Mouse (Mus musculus) limb, embryonic 14.5 days (tissue): ENCODE results near the gene Ube3b. TPM values are rescaled to one million over a fixed set of nuclear protein-coding genes. Genes with fewer than 3 reads are reported as not detected.
A peak's percentile ranks its signal among the peaks of the same experiment; 100 is the strongest.

Source experiments
- ATAC-seq: fragments of 200-750 bp; cut with Nextera tagmentation; 2 replicates; pipeline ENCODE4 v1.8.0; 2017; ENCODE audit warnings: low read depth, moderate number of reproducible peaks, moderate TSS enrichment; ENCODE audit not compliant: low FRiP score
- DNase-seq: peaks from one replicate; pipeline ENCODE4 v3.0.0-alpha.2; 2015; ENCODE audit warnings: low spot score
- H3K27ac ChIP-seq: fragments of 300-500 bp; sonication (generic); replicated peaks from 2 replicates; pipeline ENCODE4 v1.5.1; 2014; ENCODE audit warnings: low read depth, mild to moderate bottlenecking, low read length, moderate library complexity, mixed read lengths
- H3K27me3 ChIP-seq: fragments of 300-500 bp; sonication (generic); 2 replicates; pipeline ENCODE4 v1.6.1; 2014; ENCODE audit warnings: low read length, mixed read lengths; ENCODE audit not compliant: control insufficient read depth, insufficient read depth
- H3K36me3 ChIP-seq: fragments of 300-500 bp; sonication (generic); 2 replicates; pipeline ENCODE4 v1.6.1; 2014; ENCODE audit warnings: mild to moderate bottlenecking, low read length, moderate library complexity, mixed read lengths; ENCODE audit not compliant: control insufficient read depth, insufficient read depth
- H3K4me1 ChIP-seq: fragments of 300-500 bp; sonication (generic); 2 replicates; pipeline ENCODE4 v1.6.1; 2014; ENCODE audit warnings: antibody characterized with exemption, low read length, mixed read lengths; ENCODE audit not compliant: control insufficient read depth, insufficient read depth
- H3K4me2 ChIP-seq: fragments of 300-500 bp; sonication (generic); replicated peaks from 2 replicates; pipeline ENCODE4 v1.6.1; 2014; ENCODE audit warnings: low read depth, mild to moderate bottlenecking, low read length, moderate library complexity; ENCODE audit not compliant: severe bottlenecking
- H3K4me3 ChIP-seq: fragments of 300-500 bp; sonication (generic); replicated peaks from 2 replicates; pipeline ENCODE4 v1.5.1; 2014; ENCODE audit warnings: low read length
- H3K9ac ChIP-seq: fragments of 300-500 bp; sonication (generic); 2 replicates; pipeline ENCODE4 v1.6.1; 2014; ENCODE audit warnings: mild to moderate bottlenecking, low read depth, low read length, moderate library complexity; ENCODE audit not compliant: severe bottlenecking
- H3K9me3 ChIP-seq: fragments of 300-500 bp; sonication (generic); 2 replicates; pipeline ENCODE4 v1.6.1; 2016; ENCODE audit warnings: low read length; ENCODE audit not compliant: control insufficient read depth
- POLR2A ChIP-seq: fragments of 200-500 bp; IDR thresholded peaks from 2 replicates; pipeline ENCODE4 v1.8.0; 2012; ENCODE audit warnings: inconsistent platforms, mild to moderate bottlenecking, moderate library complexity, borderline replicate concordance; ENCODE audit not compliant: insufficient read depth, insufficient read length; ENCODE audit errors: extremely low read depth
- WGBS: fragments of 180-500 bp; shearing (Covaris S2); extraction: QIAGEN DNeasy Blood & Tissue Kit; methylation state at CpG from one replicate; pipeline ENCODE4 v1.1.7; 2014; 5-methylcytosine and 5-hydroxymethylcytosine counted together
- polyA plus RNA-seq, 2 experiments: library from polyadenylated mRNA; depleted of rRNA in 1 of 2; stranded (reverse) in 1 of 2; unstranded in 1 of 2; fragments of >200 nt; fragmentation: Nextera tagmentation in 1 of 2; extraction: Ambion mirVana in 1 of 2; gene quantifications; 2 replicates each; pipeline versions ENCODE4 v1.2.1 to v1.2.3; 2012 to 2014

The Ube3b gene
- polyA plus RNA-seq, 2 experiments: 51.2 to 57.6 TPM

DNA sequence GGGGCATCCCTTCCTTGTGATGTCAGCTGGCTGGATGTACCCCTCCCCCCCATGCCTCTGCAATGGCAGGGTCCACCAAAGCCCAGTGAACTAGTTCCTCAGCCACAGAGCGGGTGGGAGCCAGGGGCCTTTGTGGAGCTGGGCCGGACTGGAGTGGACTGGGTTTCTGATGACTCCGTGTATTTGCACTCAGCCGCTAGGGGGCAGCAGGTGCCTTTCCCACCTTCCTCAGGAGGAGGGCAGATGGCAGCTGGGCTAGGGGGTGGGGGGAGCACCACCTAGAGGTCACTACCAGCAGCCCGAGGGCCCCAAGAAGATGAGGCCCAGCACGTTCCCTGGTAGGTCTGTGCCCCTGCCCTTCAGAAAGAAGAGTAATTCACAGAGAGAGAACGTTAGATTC lies 80.8 kb downstream of the Ube3b start:
- peak; percentile 68 for DNase-seq

GRCm38 (mm10) chr5:114462067-114463040 lies 81.9 kb downstream of the Ube3b start:
- Histone ChIP-seq H3K4me2 (no peak overlapping the region), H3K9ac (no peak overlapping the region), H3K9me3 (no peaks in the 10 kb centered on the region), H3K27me3 (no peaks in the 10 kb centered on the region), H3K4me1 (peaks cover 5% of the 10 kb centered on the region; the same call in 1 of the 2 replicates), H3K4me3 (no peak overlapping the region), H3K36me3 (no peaks in the 10 kb centered on the region), H3K27ac (no peak overlapping the region)
- ATAC-seq (no peak), DNase-seq (no peak)
- no peak for TF ChIP-seq POLR2A
- WGBS: 78% methylated on average over 23 of the region's 24 CpGs

More for the DNA sequence above, 80.8 kb downstream of the Ube3b start:
- Histone ChIP-seq H3K9ac (no peak overlapping the region), H3K36me3 (no peaks in the 10 kb centered on the region), H3K4me3 (no peak overlapping the region), H3K27me3 (no peaks in the 10 kb centered on the region), H3K4me2 (no peak overlapping the region), H3K9me3 (no peaks in the 10 kb centered on the region), H3K4me1 (no peaks in the 10 kb centered on the region), H3K27ac (no peak overlapping the region)
- no peak for TF ChIP-seq POLR2A
- ATAC-seq: peak; percentile 41; the same call in 1 of the 2 replicates
- 4% methylated on average over 7 of the region's 7 CpGs for WGBS

GRCm38 (mm10) chr5:114464561-114464960 lies 84.2 kb downstream of the Ube3b start:
- Histone ChIP-seq H3K36me3 (no peaks in the 10 kb centered on the region), H3K4me1 (peaks cover 10% of the 10 kb centered on the region; the same call in 1 of the 2 replicates), H3K27ac (no peak overlapping the region), H3K4me2 (no peak overlapping the region), H3K9ac (no peak overlapping the region), H3K4me3 (no peak overlapping the region), H3K9me3 (no peaks in the 10 kb centered on the region), H3K27me3 (no peaks in the 10 kb centered on the region)
- 91% methylated on average over 2 of the region's 2 CpGs for WGBS
- TF ChIP-seq POLR2A: no peak
- ATAC-seq (no peak), DNase-seq (no peak)

DNA sequence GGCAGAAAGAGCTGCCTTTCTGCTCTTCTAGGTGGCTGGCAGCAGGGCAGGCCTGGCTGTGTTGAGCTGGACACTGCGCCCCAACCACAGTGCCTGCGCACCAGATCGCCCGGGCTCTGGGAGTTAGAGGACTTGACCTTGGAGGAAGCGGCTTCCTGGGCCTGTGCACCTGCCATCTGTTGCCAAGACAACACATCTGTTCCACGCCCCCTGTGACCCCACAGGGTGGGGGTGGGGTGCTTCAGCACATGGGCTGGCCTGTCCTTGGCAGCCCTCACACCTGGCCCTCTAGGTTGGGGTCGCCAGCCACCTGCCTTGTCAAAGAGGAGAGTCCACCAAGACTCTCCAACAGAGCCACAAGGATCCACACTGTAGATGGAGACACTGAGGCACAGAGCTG lies 85.2 kb downstream of the Ube3b start:
- DNase-seq: no peak
- Histone ChIP-seq H3K9ac (no peak overlapping the region), H3K27ac (no peak overlapping the region), H3K4me3 (no peak overlapping the region), H3K36me3 (no peaks in the 10 kb centered on the region), H3K4me1 (peaks cover 10% of the 10 kb centered on the region; the same call in 1 of the 2 replicates), H3K9me3 (no peaks in the 10 kb centered on the region), H3K27me3 (no peaks in the 10 kb centered on the region), H3K4me2 (no peak overlapping the region)
- 62% methylated on average over 7 of the region's 7 CpGs for WGBS
- no peak for TF ChIP-seq POLR2A
- no peak for ATAC-seq

DNA sequence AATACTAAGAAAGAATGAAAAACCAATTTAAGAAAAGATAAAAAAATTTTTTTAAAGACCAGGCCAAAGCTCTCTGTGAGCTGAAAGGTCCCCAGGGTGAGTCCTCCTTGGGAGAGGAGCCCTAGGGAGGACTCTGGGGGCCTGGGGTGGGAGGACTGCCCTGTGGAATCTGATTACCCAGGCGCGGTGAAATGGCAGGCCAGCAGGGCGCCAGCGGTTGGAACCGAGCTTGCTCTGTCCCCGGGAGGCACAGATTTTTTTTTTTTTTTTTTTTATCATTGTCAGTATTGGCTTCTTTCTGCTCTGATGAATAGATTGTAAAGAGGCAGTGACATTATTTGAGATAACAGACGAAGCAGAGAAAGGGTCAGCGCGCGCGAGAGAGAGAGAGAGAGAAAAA lies 86.6 kb downstream of the Ube3b start:
- no peak for TF ChIP-seq POLR2A
- H3K9me3 ChIP-seq: no peaks in the 10 kb centered on the region
- ATAC-seq: peak; percentile 46; the same call in 1 of the 2 replicates
- H3K9ac ChIP-seq: peak overlapping the region; percentile 50
- H3K27ac ChIP-seq: no peak overlapping the region
- WGBS: under 1% methylated on average over 9 of the region's 11 CpGs
- DNase-seq: no peak
- peak overlapping the region; percentile 32 for H3K4me3 ChIP-seq
- H3K4me2 ChIP-seq: peak overlapping the region; percentile 53
- H3K36me3 ChIP-seq: no peaks in the 10 kb centered on the region
- peaks cover 10% of the 10 kb centered on the region; the same call in 1 of the 2 replicates for H3K4me1 ChIP-seq
- no peaks in the 10 kb centered on the region for H3K27me3 ChIP-seq
